Mouse (Mus musculus): ENCODE measurements at regions not wholly inside any gene's neighbourhood (a gene's known extent, or its start where the extent isn't known, plus 50 kb on each side); places are given as distances from the start of the nearest gene placed in this dataset.
A peak's percentile ranks its signal among the peaks of the same experiment; 100 is the strongest.

DNA sequence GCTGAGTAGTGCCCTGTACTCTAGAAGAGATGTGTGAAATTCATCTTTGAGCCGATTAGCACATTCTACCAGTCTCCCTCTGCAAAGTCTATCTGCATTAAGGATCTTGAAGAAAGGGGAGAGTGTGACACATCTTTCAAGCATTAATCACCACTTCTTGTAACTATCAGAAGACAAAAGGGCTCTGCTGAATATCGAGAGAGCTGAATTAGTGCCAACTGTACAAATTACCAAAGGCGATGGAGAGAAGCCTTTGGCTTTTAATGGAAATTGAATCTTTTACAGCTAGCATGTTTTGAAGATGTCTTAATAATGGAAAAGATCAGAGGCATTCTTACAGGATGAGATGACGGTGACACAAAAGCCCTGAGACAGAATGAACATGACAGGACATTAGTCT, 97.2 kb upstream of the Pam start:
- no peak overlapping the region for H3K9ac ChIP-seq (ENCODE audit: low read length)
- DNase-seq (ENCODE audit: low spot score) (no peak), ATAC-seq (ENCODE audit: insufficient number of reproducible peaks, low FRiP score, low TSS enrichment, low read depth) (no peak)
- WGBS: 82% methylated on average over 4 of the region's 4 CpGs
- no peaks in the 10 kb centered on the region for H3K36me3 ChIP-seq (ENCODE audit: control insufficient read depth, insufficient read depth, low read length)
- H3K4me3 ChIP-seq (ENCODE audit: low read depth, low read length): no peak overlapping the region
- no peaks in the 10 kb centered on the region for H3K9me3 ChIP-seq (ENCODE audit: control insufficient read depth, low read length)
- no peaks in the 10 kb centered on the region for H3K4me1 ChIP-seq (ENCODE audit: control insufficient read depth, insufficient read depth, low read length)
- no peak overlapping the region for H3K4me2 ChIP-seq (ENCODE audit: low read depth, severe bottlenecking)
- H3K27ac ChIP-seq (replicated peaks; ENCODE audit: low read depth, low read length): no peak overlapping the region
- no peaks in the 10 kb centered on the region for H3K27me3 ChIP-seq (ENCODE audit: control insufficient read depth, insufficient read depth, low read length)

- no peaks in the 10 kb centered on the region for H3K9me3 ChIP-seq (ENCODE audit: control insufficient read depth, low read length)
- no peak for ATAC-seq (ENCODE audit: insufficient number of reproducible peaks, low FRiP score, low TSS enrichment, low read depth)
- WGBS: 83% methylated on average over 8 of the region's 8 CpGs
Measured at GRCm38 (mm10) chr1:98192044-98192484, 96.6 kb upstream of the Pam start.

GRCm38 (mm10) chr1:98191331-98191730, 95.9 kb upstream of the Pam start:
- Histone ChIP-seq H3K27me3 (ENCODE audit: control insufficient read depth, insufficient read depth, low read length) (no peaks in the 10 kb centered on the region), H3K9ac (ENCODE audit: low read length) (no peak overlapping the region), H3K4me3 (ENCODE audit: low read depth, low read length) (no peak overlapping the region), H3K4me1 (ENCODE audit: control insufficient read depth, insufficient read depth, low read length) (no peaks in the 10 kb centered on the region), H3K9me3 (ENCODE audit: control insufficient read depth, low read length) (no peaks in the 10 kb centered on the region), H3K4me2 (ENCODE audit: low read depth, severe bottlenecking) (no peak overlapping the region), H3K27ac (replicated peaks; ENCODE audit: low read depth, low read length) (no peak overlapping the region), H3K36me3 (ENCODE audit: control insufficient read depth, insufficient read depth, low read length) (no peaks in the 10 kb centered on the region)
- no peak for ATAC-seq (ENCODE audit: insufficient number of reproducible peaks, low FRiP score, low TSS enrichment, low read depth)
- WGBS: 23% methylated on average over 2 of the region's 2 CpGs
- DNase-seq (ENCODE audit: low spot score): no peak

More at GRCm38 (mm10) chr1:98192044-98192484, 96.6 kb upstream of the Pam start:
- no peaks in the 10 kb centered on the region for H3K36me3 ChIP-seq (ENCODE audit: control insufficient read depth, insufficient read depth, low read length)
- no peak overlapping the region for H3K27ac ChIP-seq (replicated peaks; ENCODE audit: low read depth, low read length)
- DNase-seq (ENCODE audit: low spot score): no peak
- H3K9ac ChIP-seq (ENCODE audit: low read length): no peak overlapping the region
- no peak overlapping the region for H3K4me3 ChIP-seq (ENCODE audit: low read depth, low read length)
- no peaks in the 10 kb centered on the region for H3K27me3 ChIP-seq (ENCODE audit: control insufficient read depth, insufficient read depth, low read length)
- H3K4me1 ChIP-seq (ENCODE audit: control insufficient read depth, insufficient read depth, low read length): no peaks in the 10 kb centered on the region
- H3K4me2 ChIP-seq (ENCODE audit: low read depth, severe bottlenecking): no peak overlapping the region

DNA sequence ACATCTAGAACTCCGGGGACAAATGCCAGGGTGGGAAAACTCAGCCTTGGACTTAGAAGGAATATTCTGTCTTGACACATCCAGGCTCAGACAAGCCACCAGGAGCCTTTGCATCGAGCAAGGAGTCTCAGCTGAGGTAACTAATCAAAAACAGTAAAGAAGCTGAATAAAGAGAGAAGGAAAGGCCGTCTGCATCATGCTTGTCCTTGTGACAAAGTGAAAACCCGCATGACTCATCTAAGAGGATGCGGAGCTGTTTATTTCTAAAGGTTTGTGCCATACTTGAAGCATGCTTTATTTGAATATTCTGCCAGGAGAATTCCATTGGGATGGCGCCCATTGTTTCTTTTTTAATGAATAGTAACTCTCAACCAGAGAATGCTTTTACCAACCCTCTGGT, 95.3 kb upstream of the Pam start:
- H3K27ac ChIP-seq (replicated peaks; ENCODE audit: low read depth, low read length): no peak overlapping the region

GRCm38 (mm10) chr1:98189991-98190471, 94.6 kb upstream of the Pam start:
- Histone ChIP-seq H3K9me3 (ENCODE audit: control insufficient read depth, low read length) (no peaks in the 10 kb centered on the region), H3K4me3 (ENCODE audit: low read depth, low read length) (no peak overlapping the region), H3K27me3 (ENCODE audit: control insufficient read depth, insufficient read depth, low read length) (no peaks in the 10 kb centered on the region), H3K4me1 (ENCODE audit: control insufficient read depth, insufficient read depth, low read length) (no peaks in the 10 kb centered on the region), H3K36me3 (ENCODE audit: control insufficient read depth, insufficient read depth, low read length) (no peaks in the 10 kb centered on the region), H3K9ac (ENCODE audit: low read length) (no peak overlapping the region), H3K4me2 (ENCODE audit: low read depth, severe bottlenecking) (no peak overlapping the region), H3K27ac (replicated peaks; ENCODE audit: low read depth, low read length) (no peak overlapping the region)
- DNase-seq (ENCODE audit: low spot score) (peak; percentile 25), ATAC-seq (ENCODE audit: insufficient number of reproducible peaks, low FRiP score, low TSS enrichment, low read depth) (no peak)
- WGBS: 28% methylated on average over 6 of the region's 6 CpGs

More for the DNA sequence above, 95.3 kb upstream of the Pam start:
- H3K27me3 ChIP-seq (ENCODE audit: control insufficient read depth, insufficient read depth, low read length): no peaks in the 10 kb centered on the region
- H3K4me2 ChIP-seq (ENCODE audit: low read depth, severe bottlenecking): no peak overlapping the region
- ATAC-seq (ENCODE audit: insufficient number of reproducible peaks, low FRiP score, low TSS enrichment, low read depth) (no peak), DNase-seq (ENCODE audit: low spot score) (no peak)
- WGBS: 53% methylated on average over 6 of the region's 6 CpGs
- no peaks in the 10 kb centered on the region for H3K36me3 ChIP-seq (ENCODE audit: control insufficient read depth, insufficient read depth, low read length)
- no peak overlapping the region for H3K9ac ChIP-seq (ENCODE audit: low read length)
- H3K9me3 ChIP-seq (ENCODE audit: control insufficient read depth, low read length): no peaks in the 10 kb centered on the region
- H3K4me3 ChIP-seq (ENCODE audit: low read depth, low read length): no peak overlapping the region
- no peaks in the 10 kb centered on the region for H3K4me1 ChIP-seq (ENCODE audit: control insufficient read depth, insufficient read depth, low read length)

- Histone ChIP-seq H3K9me3 (ENCODE audit: control insufficient read depth, low read length) (no peaks in the 10 kb centered on the region), H3K27me3 (ENCODE audit: control insufficient read depth, insufficient read depth, low read length) (no peaks in the 10 kb centered on the region), H3K9ac (ENCODE audit: low read length) (no peak overlapping the region), H3K4me3 (ENCODE audit: low read depth, low read length) (no peak overlapping the region), H3K4me2 (ENCODE audit: low read depth, severe bottlenecking) (no peak overlapping the region), H3K36me3 (ENCODE audit: control insufficient read depth, insufficient read depth, low read length) (no peaks in the 10 kb centered on the region), H3K4me1 (ENCODE audit: control insufficient read depth, insufficient read depth, low read length) (no peaks in the 10 kb centered on the region), H3K27ac (replicated peaks; ENCODE audit: low read depth, low read length) (no peak overlapping the region)
- 61% methylated on average over 6 of the region's 6 CpGs for WGBS
- DNase-seq (ENCODE audit: low spot score) (no peak), ATAC-seq (ENCODE audit: insufficient number of reproducible peaks, low FRiP score, low TSS enrichment, low read depth) (no peak)
Measured at GRCm38 (mm10) chr1:98180372-98180771, 84.9 kb upstream of the Pam start.

DNA sequence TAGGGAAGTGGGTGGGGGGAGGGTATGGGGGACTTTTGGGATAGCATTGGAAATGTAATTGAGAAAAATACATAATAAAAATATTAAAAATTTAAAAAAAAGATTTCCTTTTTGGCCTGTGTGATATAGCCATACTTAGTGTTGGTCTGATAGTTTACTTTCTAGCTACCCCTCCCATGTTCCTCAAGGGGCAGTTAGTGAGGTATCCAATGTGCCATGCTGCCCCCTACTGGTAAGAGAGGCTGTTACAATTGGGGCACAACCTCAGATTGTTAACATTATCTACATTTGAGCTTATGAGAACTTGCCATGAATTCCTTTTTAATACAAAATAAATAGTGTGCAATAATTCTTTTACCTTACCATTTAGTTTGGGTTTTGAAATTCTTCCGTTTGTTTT, 83.6 kb upstream of the Pam start:
- WGBS: 41% methylated on average over 1 of the region's 1 CpGs
- Histone ChIP-seq H3K4me3 (ENCODE audit: low read depth, low read length) (no peak overlapping the region), H3K4me2 (ENCODE audit: low read depth, severe bottlenecking) (no peak overlapping the region), H3K4me1 (ENCODE audit: control insufficient read depth, insufficient read depth, low read length) (no peaks in the 10 kb centered on the region), H3K9me3 (ENCODE audit: control insufficient read depth, low read length) (no peaks in the 10 kb centered on the region), H3K36me3 (ENCODE audit: control insufficient read depth, insufficient read depth, low read length) (no peaks in the 10 kb centered on the region), H3K27ac (replicated peaks; ENCODE audit: low read depth, low read length) (no peak overlapping the region), H3K9ac (ENCODE audit: low read length) (no peak overlapping the region), H3K27me3 (ENCODE audit: control insufficient read depth, insufficient read depth, low read length) (no peaks in the 10 kb centered on the region)
- ATAC-seq (ENCODE audit: insufficient number of reproducible peaks, low FRiP score, low TSS enrichment, low read depth): no peak
- DNase-seq (ENCODE audit: low spot score): peak; percentile 52

- Histone ChIP-seq H3K9me3 (ENCODE audit: control insufficient read depth, low read length) (no peaks in the 10 kb centered on the region), H3K36me3 (ENCODE audit: control insufficient read depth, insufficient read depth, low read length) (no peaks in the 10 kb centered on the region), H3K4me2 (ENCODE audit: low read depth, severe bottlenecking) (no peak overlapping the region), H3K9ac (ENCODE audit: low read length) (no peak overlapping the region), H3K27me3 (ENCODE audit: control insufficient read depth, insufficient read depth, low read length) (no peaks in the 10 kb centered on the region), H3K4me3 (ENCODE audit: low read depth, low read length) (no peak overlapping the region), H3K27ac (replicated peaks; ENCODE audit: low read depth, low read length) (no peak overlapping the region), H3K4me1 (ENCODE audit: control insufficient read depth, insufficient read depth, low read length) (no peaks in the 10 kb centered on the region)
- DNase-seq (ENCODE audit: low spot score) (no peak), ATAC-seq (ENCODE audit: insufficient number of reproducible peaks, low FRiP score, low TSS enrichment, low read depth) (no peak)
- WGBS: 79% methylated on average over 4 of the region's 4 CpGs
Measured at GRCm38 (mm10) chr1:98174811-98175132, 79.3 kb upstream of the Pam start.

All from limb, embryonic 11.5 days (tissue).